Mouse (Mus musculus): ENCODE results near the gene Cdsn.

Cdsn gene

GRCm38 (mm10) chr17:35570836-35571235, 18.9 kb downstream of the Cdsn start:
- DNase-seq (ENCODE audit: low spot score), result no peak

- no peak for DNase-seq (ENCODE audit: low spot score)
These were observed 19.5 kb downstream of the Cdsn start for GRCm38 (mm10) chr17:35571477-35571876.

GRCm38 (mm10) chr17:35578211-35578610, 26.3 kb downstream of the Cdsn start:
- DNase-seq (ENCODE audit: low spot score), result peak; percentile 48

- DNase-seq (ENCODE audit: low spot score), result no peak
These were observed 31.0 kb downstream of the Cdsn start for GRCm38 (mm10) chr17:35582900-35583299.

GRCm38 (mm10) chr17:35584330-35584937, 32.5 kb downstream of the Cdsn start:
- DNase-seq (ENCODE audit: low spot score), result peak; percentile 52

- no peak for DNase-seq (ENCODE audit: low spot score)
These were observed 35.4 kb downstream of the Cdsn start for GRCm38 (mm10) chr17:35587291-35587690.

GRCm38 (mm10) chr17:35588387-35588786, 36.5 kb downstream of the Cdsn start:
- DNase-seq (ENCODE audit: low spot score), result no peak

- DNase-seq (ENCODE audit: low spot score), result peak; percentile 31
These were observed 38.7 kb downstream of the Cdsn start for GRCm38 (mm10) chr17:35590410-35591218.

GRCm38 (mm10) chr17:35591219-35591578, 39.3 kb downstream of the Cdsn start:
- DNase-seq (ENCODE audit: low spot score), result no peak

- DNase-seq (ENCODE audit: low spot score), result no peak
These were observed 39.8 kb downstream of the Cdsn start for GRCm38 (mm10) chr17:35591731-35592130.

GRCm38 (mm10) chr17:35592131-35592530, 40.2 kb downstream of the Cdsn start:
- DNase-seq (ENCODE audit: low spot score), result no peak

- no peak for DNase-seq (ENCODE audit: low spot score)
These were observed 41.9 kb downstream of the Cdsn start for GRCm38 (mm10) chr17:35593786-35594185.

- no peak for DNase-seq (ENCODE audit: low spot score)
These were observed 42.5 kb downstream of the Cdsn start for GRCm38 (mm10) chr17:35594456-35594855.

GRCm38 (mm10) chr17:35597399-35597798, 45.5 kb downstream of the Cdsn start:
- DNase-seq (ENCODE audit: low spot score), result no peak

GRCm38 (mm10) chr17:35601249-35601648, 49.3 kb downstream of the Cdsn start, which contains the start of gene Sfta2:
Gene Sfta2 (plus strand): TSS chr17:35601549.
- no peak for DNase-seq (ENCODE audit: low spot score)

- no peak for DNase-seq (ENCODE audit: low spot score)
These were observed 49.9 kb downstream of the Cdsn start for GRCm38 (mm10) chr17:35601736-35602354.
